Mouse (Mus musculus) liver, embryonic 14.5 days (tissue): ENCODE results near the gene Ptprn.

Source experiments
- CTCF ChIP-seq: IDR thresholded peaks from 2 replicates; pipeline ENCODE4 v1.5.1; 2016; ENCODE audit warnings: antibody characterized with exemption, low read depth, control low read depth
- EP300 ChIP-seq: IDR thresholded peaks from 2 replicates; pipeline ENCODE4 v1.6.1; 2016; ENCODE audit warnings: antibody characterized with exemption, low read depth

DNA sequence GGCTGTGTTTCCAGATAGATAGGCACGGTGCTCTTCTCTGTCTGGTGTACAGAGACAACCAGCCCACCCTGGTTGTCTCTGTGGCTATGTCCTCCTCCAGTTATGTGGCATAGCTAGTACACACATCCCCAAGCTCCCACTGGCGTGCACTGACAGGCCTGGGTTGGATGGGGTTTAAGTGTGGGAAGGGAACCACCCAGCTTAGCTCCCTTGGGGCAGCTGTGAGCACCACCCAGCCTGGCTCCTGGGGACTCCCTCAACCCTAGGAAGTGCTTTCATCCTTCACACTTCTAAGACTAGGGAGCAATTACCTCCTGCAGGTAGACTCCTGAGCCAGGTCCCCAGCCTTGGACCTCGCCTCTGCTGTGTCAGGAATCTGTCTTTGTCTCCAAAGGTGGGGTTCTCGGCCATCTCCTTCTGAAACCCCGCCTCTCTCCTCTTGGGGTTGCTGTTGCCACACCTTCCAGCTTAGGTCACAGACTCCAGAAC lies 32.6 kb downstream of the Ptprn start, which contains the start of gene A630095N17Rik:
- no peak for TF ChIP-seq CTCF
- no peak for TF ChIP-seq EP300
